Mouse (Mus musculus) limb, embryonic 11.5 days (tissue): ENCODE measurements around the gene Adcy10. TPM values are rescaled to one million over a fixed set of nuclear protein-coding genes. Genes with fewer than 3 reads are reported as not detected.

Experiments used
- ATAC-seq: fragments of 200-750 bp; cut with Nextera tagmentation; 2 replicates; pipeline ENCODE4 v1.8.0; 2017; ENCODE audit warnings: low read depth; ENCODE audit not compliant: insufficient number of reproducible peaks, low FRiP score, low TSS enrichment
- DNase-seq: peaks from one replicate; pipeline ENCODE4 v3.0.0-alpha.2; 2015; ENCODE audit warnings: low spot score
- H3K27ac ChIP-seq: fragments of 300-500 bp; sonication (generic); replicated peaks from 2 replicates; pipeline ENCODE4 v1.5.1; 2014; ENCODE audit warnings: low read depth, mild to moderate bottlenecking, low read length
- H3K27me3 ChIP-seq: fragments of 300-500 bp; sonication (generic); 2 replicates; pipeline ENCODE4 v1.6.1; 2014; ENCODE audit warnings: mild to moderate bottlenecking, low read length, mixed read lengths; ENCODE audit not compliant: control insufficient read depth, insufficient read depth
- H3K36me3 ChIP-seq: fragments of 300-500 bp; sonication (generic); 2 replicates; pipeline ENCODE4 v1.6.1; 2014; ENCODE audit warnings: mild to moderate bottlenecking, low read length, moderate library complexity, mixed read lengths; ENCODE audit not compliant: control insufficient read depth, insufficient read depth
- H3K4me1 ChIP-seq: fragments of 300-500 bp; sonication (generic); 2 replicates; pipeline ENCODE4 v1.6.1; 2014; ENCODE audit warnings: low read length, mixed read lengths; ENCODE audit not compliant: control insufficient read depth, insufficient read depth
- H3K4me2 ChIP-seq: fragments of 300-500 bp; sonication (generic); 2 replicates; pipeline ENCODE4 v1.6.1; 2014; ENCODE audit warnings: low read depth, mild to moderate bottlenecking, moderate library complexity; ENCODE audit not compliant: severe bottlenecking
- H3K4me3 ChIP-seq: fragments of 300-500 bp; sonication (generic); 2 replicates; pipeline ENCODE4 v1.5.1; 2014; ENCODE audit warnings: low read depth, low read length
- H3K9ac ChIP-seq: fragments of 300-500 bp; sonication (generic); 2 replicates; pipeline ENCODE4 v1.6.1; 2014; ENCODE audit warnings: mild to moderate bottlenecking, low read length
- H3K9me3 ChIP-seq: fragments of 300-500 bp; sonication (generic); 2 replicates; pipeline ENCODE4 v1.6.1; 2016; ENCODE audit warnings: low read length; ENCODE audit not compliant: control insufficient read depth
- WGBS: fragments of 180-500 bp; shearing (Covaris S2); extraction: QIAGEN DNeasy Blood & Tissue Kit; methylation state at CpG from one replicate; pipeline ENCODE4 v1.1.7; 2014; 5-methylcytosine and 5-hydroxymethylcytosine counted together
- polyA plus RNA-seq: library from polyadenylated mRNA; unstranded; fragments of >200 nt; fragmentation: Nextera tagmentation; extraction: Ambion mirVana; gene quantifications from 2 replicates; pipeline ENCODE4 v1.2.1, GENCODE M21; 2014

The Adcy10 gene
- polyA plus RNA-seq, 1 experiment from 2014 or later = not detected

- H3K4me3 ChIP-seq = no peak overlapping the region
- no peak overlapping the region for H3K9ac ChIP-seq
- 71% methylated on average over 5 of the region's 5 CpGs for WGBS
- ATAC-seq (no peak), DNase-seq (no peak)
- H3K9me3 ChIP-seq = 0 out of 2 replicates have a peak, but pooled peaks cover 2% of the 10 kb centered on the region
- peaks cover 5% of the 10 kb centered on the region for H3K36me3 ChIP-seq
- no peak overlapping the region for H3K4me2 ChIP-seq
- H3K4me1 ChIP-seq = peaks cover 6% of the 10 kb centered on the region; the same call in 1 of the 2 replicates
- H3K27me3 ChIP-seq = no peaks in the 10 kb centered on the region
- no peak overlapping the region for H3K27ac ChIP-seq
Measured at GRCm38 (mm10) chr1:165612714-165613113, 127.7 kb downstream of the Adcy10 start.

- Histone ChIP-seq H3K9ac (no peak overlapping the region), H3K4me3 (no peak overlapping the region), H3K4me2 (no peak overlapping the region), H3K9me3 (0 out of 2 replicates have a peak, but pooled peaks cover 2% of the 10 kb centered on the region), H3K36me3 (peaks cover 5% of the 10 kb centered on the region), H3K4me1 (peaks cover 11% of the 10 kb centered on the region; the same call in 1 of the 2 replicates), H3K27ac (no peak overlapping the region), H3K27me3 (no peaks in the 10 kb centered on the region)
- 87% methylated on average over 4 of the region's 4 CpGs for WGBS
- no peak for DNase-seq
- no peak for ATAC-seq
Measured at GRCm38 (mm10) chr1:165613926-165614325, 128.9 kb downstream of the Adcy10 start.

GRCm38 (mm10) chr1:165614793-165615192 lies 129.8 kb downstream of the Adcy10 start:
- H3K27ac ChIP-seq = no peak overlapping the region
- ATAC-seq = no peak
- H3K4me2 ChIP-seq = no peak overlapping the region
- peaks cover 11% of the 10 kb centered on the region; the same call in 1 of the 2 replicates for H3K4me1 ChIP-seq
- no peaks in the 10 kb centered on the region for H3K27me3 ChIP-seq
- DNase-seq = no peak
- 93% methylated on average over 3 of the region's 3 CpGs for WGBS
- H3K36me3 ChIP-seq = peaks cover 5% of the 10 kb centered on the region
- no peak overlapping the region for H3K9ac ChIP-seq
- H3K4me3 ChIP-seq = no peak overlapping the region
- 0 out of 2 replicates have a peak, but pooled peaks cover 2% of the 10 kb centered on the region for H3K9me3 ChIP-seq

- no peak overlapping the region for H3K27ac ChIP-seq
- H3K4me2 ChIP-seq = no peak overlapping the region; the same call in 1 of the 2 replicates
- DNase-seq (no peak), ATAC-seq (no peak)
- peaks cover 5% of the 10 kb centered on the region for H3K36me3 ChIP-seq
- H3K27me3 ChIP-seq = no peaks in the 10 kb centered on the region
- 28% methylated on average over 7 of the region's 7 CpGs for WGBS
- peaks cover 11% of the 10 kb centered on the region; the same call in 1 of the 2 replicates for H3K4me1 ChIP-seq
- H3K4me3 ChIP-seq = no peak overlapping the region
- H3K9me3 ChIP-seq = 0 out of 2 replicates have a peak, but pooled peaks cover 2% of the 10 kb centered on the region
- H3K9ac ChIP-seq = no peak overlapping the region
Measured at GRCm38 (mm10) chr1:165616652-165617051, 131.7 kb downstream of the Adcy10 start.

GRCm38 (mm10) chr1:165617166-165617891 lies 132.3 kb downstream of the Adcy10 start:
- H3K4me3 ChIP-seq = no peak overlapping the region
- WGBS = 8% methylated on average over 15 of the region's 15 CpGs

GRCm38 (mm10) chr1:165618201-165618624 lies 133.2 kb downstream of the Adcy10 start:
- peaks cover 11% of the 10 kb centered on the region; the same call in 1 of the 2 replicates for H3K4me1 ChIP-seq
- 0 out of 2 replicates have a peak, but pooled peaks cover 2% of the 10 kb centered on the region for H3K9me3 ChIP-seq
- 73% methylated on average over 9 of the region's 9 CpGs for WGBS
- DNase-seq (no peak), ATAC-seq (no peak)
- H3K27me3 ChIP-seq = no peaks in the 10 kb centered on the region
- H3K27ac ChIP-seq = no peak overlapping the region
- H3K4me2 ChIP-seq = no peak overlapping the region
- H3K4me3 ChIP-seq = no peak overlapping the region
- H3K9ac ChIP-seq = no peak overlapping the region
- peaks cover 5% of the 10 kb centered on the region for H3K36me3 ChIP-seq

More at GRCm38 (mm10) chr1:165617166-165617891, 132.3 kb downstream of the Adcy10 start:
- peaks cover 5% of the 10 kb centered on the region for H3K36me3 ChIP-seq
- DNase-seq (peak; percentile 42), ATAC-seq (no peak)
- H3K4me2 ChIP-seq = peak overlapping the region; percentile 3; the same call in 1 of the 2 replicates
- no peaks in the 10 kb centered on the region for H3K27me3 ChIP-seq
- no peak overlapping the region for H3K27ac ChIP-seq
- H3K9me3 ChIP-seq = 0 out of 2 replicates have a peak, but pooled peaks cover 2% of the 10 kb centered on the region
- H3K4me1 ChIP-seq = peaks cover 11% of the 10 kb centered on the region; the same call in 1 of the 2 replicates
- no peak overlapping the region for H3K9ac ChIP-seq

- no peak overlapping the region for H3K4me3 ChIP-seq
- no peak overlapping the region for H3K9ac ChIP-seq
- ATAC-seq = no peak
- DNase-seq = no peak
- H3K9me3 ChIP-seq = no peaks in the 10 kb centered on the region
- H3K27ac ChIP-seq = no peak overlapping the region
- H3K27me3 ChIP-seq = no peaks in the 10 kb centered on the region
- WGBS = 86% methylated on average over 5 of the region's 5 CpGs
- peaks cover under 1% of the 10 kb centered on the region; the same call in 1 of the 2 replicates for H3K4me1 ChIP-seq
- no peak overlapping the region for H3K4me2 ChIP-seq
- H3K36me3 ChIP-seq = no peaks in the 10 kb centered on the region
Measured at GRCm38 (mm10) chr1:165625058-165625457, 140.1 kb downstream of the Adcy10 start.

GRCm38 (mm10) chr1:165625896-165626295 lies 140.9 kb downstream of the Adcy10 start:
- no peak for DNase-seq
- no peaks in the 10 kb centered on the region for H3K36me3 ChIP-seq
- H3K9me3 ChIP-seq = no peaks in the 10 kb centered on the region
- H3K27ac ChIP-seq = no peak overlapping the region
- H3K9ac ChIP-seq = no peak overlapping the region
- no peaks in the 10 kb centered on the region for H3K27me3 ChIP-seq
- no peak overlapping the region for H3K4me2 ChIP-seq
- no peak overlapping the region for H3K4me3 ChIP-seq
- peaks cover 6% of the 10 kb centered on the region for H3K4me1 ChIP-seq
- 79% methylated on average over 5 of the region's 5 CpGs for WGBS
- no peak for ATAC-seq
